In genomic region chr7:127018416-127019305, GRCm38 (mm10) we compare ENCODE assay signal across 10 mouse cellular contexts. TPM values are rescaled to one million over a fixed set of nuclear protein-coding genes. Genes with fewer than 3 reads are reported as not detected.
DNase-seq lines count a peak whose midpoint lies in the region; ATAC-seq and TF ChIP-seq lines count a peak whose summit lies in the region.
"Had no signal": no experiment of that assay in that cellular context is flagged by ENCODE, and none has a peak within 500 bp of the region (broad histone marks: within the 10 kb centered on the region; RNA-seq: fewer than 3 reads in every experiment).

No protein-coding gene starts in this region.

- TF ChIP-seq POLR2A in heart, adult 2 months (IDR thresholded peaks at IDR 0.05; ENCODE audit: insufficient read depth, low read depth, low read length): no peak

- no peaks in the 10 kb centered on the region for H3K27me3 ChIP-seq in heart, adult 2 months (ENCODE audit: control insufficient read depth, insufficient read depth, low read length)
- no peaks in the 10 kb centered on the region for H3K27me3 ChIP-seq in forebrain, embryonic 12.5 days
- H3K27me3 ChIP-seq in limb, embryonic 15.5 days: no peaks in the 10 kb centered on the region
- H3K27me3 ChIP-seq: CH12.LX had no signal

- H3K9ac ChIP-seq in heart, adult 2 months (ENCODE audit: low read depth, low read length): no peak overlapping the region
- peak overlapping the region; percentile 47 for H3K9ac ChIP-seq in forebrain, embryonic 12.5 days
- H3K9ac ChIP-seq in limb, embryonic 15.5 days: peak overlapping the region; percentile 20; the same call in 1 of the 2 replicates

- 57% methylated on average over 15 of the region's 15 CpGs for WGBS in heart, adult 2 months
- 90% methylated on average over 15 of the region's 15 CpGs for WGBS in forebrain, embryonic 12.5 days
- WGBS in limb, embryonic 15.5 days: 84% methylated on average over 15 of the region's 15 CpGs

- TF ChIP-seq CTCF in heart, adult 2 months (IDR thresholded peaks at IDR 0.05): no peak

- no peaks in the 10 kb centered on the region for H3K9me3 ChIP-seq in forebrain, embryonic 12.5 days
- H3K9me3 ChIP-seq in limb, embryonic 15.5 days: no peaks in the 10 kb centered on the region

- peaks cover 11% of the 10 kb centered on the region for H3K4me1 ChIP-seq in heart, adult 2 months (ENCODE audit: control insufficient read depth, insufficient read depth, low read length)
- peaks cover 9% of the 10 kb centered on the region for H3K4me1 ChIP-seq in brown adipose tissue, adult 24 weeks (ENCODE audit: control insufficient read depth, insufficient read depth, insufficient read length, low read length)
- H3K4me1 ChIP-seq in forebrain, embryonic 12.5 days: peaks cover 85% of the 10 kb centered on the region
- peaks cover 85% of the 10 kb centered on the region for H3K4me1 ChIP-seq in limb, embryonic 15.5 days

- no peak for ATAC-seq in forebrain, embryonic 12.5 days (ENCODE audit: low FRiP score)
- ATAC-seq in limb, embryonic 15.5 days (ENCODE audit: insufficient number of reproducible peaks, low FRiP score, low TSS enrichment, low read depth): no peak

- peak overlapping the region; percentile 15 for H3K27ac ChIP-seq in heart, adult 2 months
- peak overlapping the region; percentile 45; the same call in 1 of the 2 replicates for H3K27ac ChIP-seq in brown adipose tissue, adult 24 weeks (replicated peaks; ENCODE audit: low read depth, low read length)
- peak overlapping the region; percentile 43; the same call in 1 of the 2 replicates for H3K27ac ChIP-seq in forebrain, embryonic 12.5 days
- peak overlapping the region; percentile 97; the same call in 1 of the 2 replicates for H3K27ac ChIP-seq in limb, embryonic 15.5 days

- intact Hi-C loops in heart, adult 2 months (cut with DNase I): loop anchor here (10.0 kb wide), 1 partner anchor 176 kb away; the partner anchor contains the start of gene Cd2bp2
- intact Hi-C loops in heart, postnatal 36 days (cut with DNase I): no loop called here
- intact Hi-C loops in left cerebral cortex, postnatal 10 days (cut with DNase I): loop anchor here (5.0 kb wide), 1 partner anchor 41 kb away; the partner anchor contains the start of genes Cdipt and Cdiptos

- peak overlapping the region; percentile 90 for H3K4me2 ChIP-seq in forebrain, embryonic 12.5 days
- H3K4me2 ChIP-seq in limb, embryonic 15.5 days: peak overlapping the region; percentile 85

- H3K79me2 ChIP-seq in heart, adult 2 months (replicated peaks; ENCODE audit: control insufficient read depth, insufficient read depth, low read length): peaks cover 2% of the 10 kb centered on the region; the same call in 1 of the 2 replicates

- TF ChIP-seq EP300 in heart, adult 2 months (IDR thresholded peaks at IDR 0.05; ENCODE audit: insufficient read depth, low read depth, low read length): no peak

- DNase-seq in heart, adult 2 months: peak in 1 of 2 experiments; percentile 10
- no peak for DNase-seq in heart, postnatal 36 days
- no peak for DNase-seq in Muller cell, postnatal 12 days (ENCODE audit: inconsistent ontology term)
- no peak for DNase-seq in left cerebral cortex, postnatal 10 days (ENCODE audit: extremely low spot score in 1 of 2, low spot score in 2 of 2)
- DNase-seq in layer of hippocampus, adult 9-11 months: no peak

- no peak overlapping the region for H3K4me3 ChIP-seq in heart, adult 2 months
- H3K4me3 ChIP-seq in brown adipose tissue, adult 24 weeks (ENCODE audit: insufficient read depth, low read depth, low read length): peak overlapping the region; percentile 6; the same call in 1 of the 2 replicates
- H3K4me3 ChIP-seq in forebrain, embryonic 12.5 days (replicated peaks): no peak overlapping the region
- H3K4me3 ChIP-seq in limb, embryonic 15.5 days: peak overlapping the region; percentile 70

- H3K36me3 ChIP-seq in heart, adult 2 months (ENCODE audit: control insufficient read depth, insufficient read depth, low read length): peaks cover 5% of the 10 kb centered on the region
- H3K36me3 ChIP-seq in forebrain, embryonic 12.5 days (replicated peaks): peaks cover 43% of the 10 kb centered on the region
- peaks cover 34% of the 10 kb centered on the region for H3K36me3 ChIP-seq in limb, embryonic 15.5 days

RNA-seq across cellular contexts. Expression of gene Pagr1a, which starts 1.5 kb away (rescaled TPM):
- total RNA-seq in heart, adult 2 months (2021): 10 to 100 TPM; 12.8 to 21.4 TPM
- polyA plus RNA-seq in heart, adult 2 months (2012; rRNA removed): 3.6 and 4.3 TPM in 2 replicates
- total RNA-seq in heart, postnatal 36 days (2021): 10 to 100 TPM in 1 of 2 experiments, not detected in 1; 11.8 TPM
- 5.9 and 26.0 TPM in 2 replicates for polyA plus RNA-seq in brown adipose tissue, adult 24 weeks (2012; ENCODE audit: insufficient read depth, insufficient read length, missing spikeins)
- polyA plus RNA-seq in forebrain, embryonic 12.5 days (2016; fragmentation: Nextera tagmentation; extraction: Ambion mirVana): 51.4 and 66.8 TPM in 2 replicates
- polyA plus RNA-seq in limb, embryonic 15.5 days (2015; fragmentation: Nextera tagmentation; extraction: Ambion mirVana): 46.7 and 85.6 TPM in 2 replicates
- 10 to 100 TPM; 17.1 to 17.7 TPM for total RNA-seq in left cerebral cortex, postnatal 10 days (2021)

RNA-seq across cellular contexts. Expression of gene Gm42742, which starts 2.2 kb away (rescaled TPM):
- 10 to 100 TPM; 15.9 to 25.8 TPM for total RNA-seq in heart, adult 2 months (2021)
- 21.7 and 24.3 TPM in 2 replicates for polyA plus RNA-seq in heart, adult 2 months (2012; rRNA removed)
- total RNA-seq in heart, postnatal 36 days (2021): 10 to 100 TPM; 25.2 to 28.6 TPM
- 12.4 TPM in 1 of 2 replicates, not detected in the other for polyA plus RNA-seq in brown adipose tissue, adult 24 weeks (2012; ENCODE audit: insufficient read depth, insufficient read length, missing spikeins)
- 53.3 and 75.4 TPM in 2 replicates for polyA plus RNA-seq in forebrain, embryonic 12.5 days (2016; fragmentation: Nextera tagmentation; extraction: Ambion mirVana)
- polyA plus RNA-seq in limb, embryonic 15.5 days (2015; fragmentation: Nextera tagmentation; extraction: Ambion mirVana): 28.9 and 58.2 TPM in 2 replicates
- 10 to 100 TPM; 38.9 to 40.8 TPM for total RNA-seq in left cerebral cortex, postnatal 10 days (2021)

RNA-seq across cellular contexts. Expression of gene Prrt2, which starts 2.4 kb away (rescaled TPM):
- total RNA-seq in heart, adult 2 months (2021): under 1 TPM; 0.63 to 0.77 TPM
- polyA plus RNA-seq in heart, adult 2 months (2012; rRNA removed): 5.7 and 8.0 TPM in 2 replicates
- total RNA-seq in heart, postnatal 36 days (2021): 1 to 10 TPM in 1 of 2 experiments, under 1 TPM in 1; 0.57 to 1.2 TPM
- polyA plus RNA-seq in brown adipose tissue, adult 24 weeks (2012; ENCODE audit: insufficient read depth, insufficient read length, missing spikeins): 0.55 and 0.58 TPM in 2 replicates
- polyA plus RNA-seq in forebrain, embryonic 12.5 days (2016; fragmentation: Nextera tagmentation; extraction: Ambion mirVana): 5.0 and 6.5 TPM in 2 replicates
- 16.5 and 17.5 TPM in 2 replicates for polyA plus RNA-seq in limb, embryonic 15.5 days (2015; fragmentation: Nextera tagmentation; extraction: Ambion mirVana)
- total RNA-seq in left cerebral cortex, postnatal 10 days (2021): 100 to 1,000 TPM; 182 to 196 TPM
- total RNA-seq: CH12.LX had no signal

RNA-seq across cellular contexts. Expression of gene Pagr1b, which starts 2.4 kb away (rescaled TPM):
- total RNA-seq in heart, adult 2 months (2021): not detected
- polyA plus RNA-seq in heart, adult 2 months (2012; rRNA removed): not detected in 2 replicates
- not detected for total RNA-seq in heart, postnatal 36 days (2021)
- 14.1 TPM in 1 of 2 replicates, not detected in the other for polyA plus RNA-seq in brown adipose tissue, adult 24 weeks (2012; ENCODE audit: insufficient read depth, insufficient read length, missing spikeins)
- polyA plus RNA-seq in forebrain, embryonic 12.5 days (2016; fragmentation: Nextera tagmentation; extraction: Ambion mirVana): 0.38 and 0.56 TPM in 2 replicates
- 0.63 and 1.8 TPM in 2 replicates for polyA plus RNA-seq in limb, embryonic 15.5 days (2015; fragmentation: Nextera tagmentation; extraction: Ambion mirVana)
- total RNA-seq in left cerebral cortex, postnatal 10 days (2021): under 1 TPM in 1 of 2 experiments, not detected in 1; 0.94 TPM
- total RNA-seq: left cerebral cortex, adult 18-20 months had no signal

RNA-seq across cellular contexts. Expression of gene Mvp, which starts 4.2 kb away (rescaled TPM):
- 10 to 100 TPM; 50.4 to 59.1 TPM for total RNA-seq in heart, adult 2 months (2021)
- polyA plus RNA-seq in heart, adult 2 months (2012; rRNA removed): 48.8 and 50.7 TPM in 2 replicates
- total RNA-seq in heart, postnatal 36 days (2021): 10 to 100 TPM; 53.5 to 57.7 TPM
- 27.9 and 52.7 TPM in 2 replicates for polyA plus RNA-seq in brown adipose tissue, adult 24 weeks (2012; ENCODE audit: insufficient read depth, insufficient read length, missing spikeins)
- 4.2 and 4.6 TPM in 2 replicates for polyA plus RNA-seq in forebrain, embryonic 12.5 days (2016; fragmentation: Nextera tagmentation; extraction: Ambion mirVana)
- 13.1 and 17.0 TPM in 2 replicates for polyA plus RNA-seq in limb, embryonic 15.5 days (2015; fragmentation: Nextera tagmentation; extraction: Ambion mirVana)
- total RNA-seq in left cerebral cortex, postnatal 10 days (2021): 1 to 10 TPM; 4.4 to 4.5 TPM

Comparison
In these comparisons a context has a peak if more than half of its experiments do, and no peak if none do; other contexts are left out.
1. H3K27ac ChIP-seq: peak in every context shown above with its lines; median percentile 97 in limb, embryonic 15.5 days; 45 in brown adipose tissue, adult 24 weeks; 43 in forebrain, embryonic 12.5 days; 15 in heart, adult 2 months.
2. H3K4me3 ChIP-seq: peak in brown adipose tissue, adult 24 weeks (single experiment) and limb, embryonic 15.5 days (single experiment); none in heart, adult 2 months (single experiment) and forebrain, embryonic 12.5 days (single experiment).